Mouse (Mus musculus) CH12.LX (cell line): ENCODE measurements around the gene Myt1l. TPM values are rescaled to one million over a fixed set of nuclear protein-coding genes. Genes with fewer than 3 reads are reported as not detected.

Experiments
- DNase-seq: peaks from one replicate; pipeline ENCODE4 v3.0.0-alpha.2; 2013; ENCODE audit errors: extremely low read depth
- H3K27ac ChIP-seq: 2 replicates; pipeline ENCODE4 v1.5.1; 2012; ENCODE audit warnings: low read depth, mild to moderate bottlenecking, control low read depth, moderate library complexity; ENCODE audit not compliant: insufficient read depth
- H3K27me3 ChIP-seq: replicated peaks from 2 replicates; pipeline ENCODE3; 2012; ENCODE audit warnings: inconsistent platforms
- H3K36me3 ChIP-seq, 2 experiments: replicated peaks in 1 of 2; 2 replicates each; pipeline versions ENCODE3 to v1.6.1; 2012; ENCODE audit warnings: inconsistent platforms in 1 of 2, low read length in 1 of 2, mild to moderate bottlenecking in 1 of 2, mixed read lengths in 1 of 2, moderate library complexity in 1 of 2; ENCODE audit not compliant: control insufficient read depth in 1 of 2, insufficient read depth in 1 of 2
- H3K4me1 ChIP-seq, 2 experiments: 2 replicates each; pipeline ENCODE4 v1.6.1; 2012; ENCODE audit warnings: inconsistent platforms in 1 of 2, moderate library complexity in 1 of 2; ENCODE audit not compliant: insufficient read depth in 2 of 2, control insufficient read depth in 1 of 2
- H3K4me2 ChIP-seq: 2 replicates; pipeline ENCODE4 v1.6.1; 2012; ENCODE audit warnings: low read depth, mild to moderate bottlenecking, control low read depth; ENCODE audit not compliant: poor library complexity, insufficient read depth, severe bottlenecking
- H3K4me3 ChIP-seq, 3 experiments: fragments of 150-350 bp in 1 of 3; sonication (generic) in 1 of 3; replicated peaks in 1 of 3; 2 replicates each; pipeline versions ENCODE3 to v1.5.1; 2011 to 2012; ENCODE audit warnings: low read depth in 2 of 3, low read length in 2 of 3, mild to moderate bottlenecking in 2 of 3, moderate library complexity in 2 of 3, control low read depth in 1 of 3, improper control_type of control experiment in 1 of 3, inconsistent platforms in 1 of 3, mixed read lengths in 1 of 3; ENCODE audit not compliant: poor library complexity in 1 of 3
- H3K79me2 ChIP-seq: replicated peaks from 2 replicates; pipeline ENCODE4 v1.6.1; 2012; ENCODE audit warnings: mild to moderate bottlenecking, moderate library complexity; ENCODE audit not compliant: control insufficient read depth, poor library complexity, insufficient read depth, severe bottlenecking; ENCODE audit errors: extremely low read depth
- H3K9ac ChIP-seq: 2 replicates; pipeline ENCODE4 v1.6.1; 2012; ENCODE audit warnings: low read depth, mild to moderate bottlenecking, control low read depth, moderate library complexity; ENCODE audit not compliant: insufficient read depth
- H3K9me3 ChIP-seq: replicated peaks from 2 replicates; pipeline ENCODE3; 2012; ENCODE audit warnings: low read length, inconsistent platforms, mixed read lengths
- CHD1 ChIP-seq: IDR thresholded peaks from 2 replicates; pipeline ENCODE4 v1.6.1; 2012; ENCODE audit warnings: low read depth, low read length, improper control_type of control experiment, inconsistent platforms
- CTCF ChIP-seq, 2 experiments: IDR thresholded peaks in 1 of 2; conservative IDR thresholded peaks in 1 of 2; 2 replicates each; pipeline ENCODE4 v1.5.1; 2011 to 2012; ENCODE audit warnings: low read depth in 2 of 2, low read length in 2 of 2, improper control_type of control experiment in 1 of 2, inconsistent platforms in 1 of 2, mild to moderate bottlenecking in 1 of 2, moderate library complexity in 1 of 2
- E2F4 ChIP-seq: IDR thresholded peaks from 2 replicates; pipeline ENCODE4 v1.6.1; 2011; ENCODE audit warnings: low read depth, low read length, improper control_type of control experiment; ENCODE audit not compliant: insufficient replicate concordance
- EP300 ChIP-seq: IDR thresholded peaks from 2 replicates; pipeline ENCODE4 v1.6.1; 2011; ENCODE audit warnings: low read length, improper control_type of control experiment
- GABPA ChIP-seq: IDR thresholded peaks from 2 replicates; pipeline ENCODE4 v1.6.1; 2012; ENCODE audit warnings: low read depth, low read length, improper control_type of control experiment, inconsistent platforms; ENCODE audit not compliant: insufficient replicate concordance
- JUN ChIP-seq: IDR thresholded peaks from 2 replicates; pipeline ENCODE4 v1.6.1; 2011; ENCODE audit warnings: low read depth, mild to moderate bottlenecking, low read length, improper control_type of control experiment, moderate library complexity; ENCODE audit not compliant: insufficient read depth
- JUND ChIP-seq: conservative IDR thresholded peaks from 2 replicates; pipeline ENCODE4 v1.6.1; 2011; ENCODE audit warnings: low read depth, low read length, improper control_type of control experiment
- KAT2A ChIP-seq: IDR thresholded peaks from 2 replicates; pipeline ENCODE4 v1.6.1; 2012; ENCODE audit warnings: low read length, improper control_type of control experiment, inconsistent platforms; ENCODE audit not compliant: insufficient replicate concordance
- MAFK ChIP-seq: IDR thresholded peaks from 2 replicates; pipeline ENCODE4 v1.6.1; 2011; ENCODE audit warnings: low read length, improper control_type of control experiment; ENCODE audit not compliant: insufficient replicate concordance
- MAX ChIP-seq: IDR thresholded peaks from 2 replicates; pipeline ENCODE4 v1.6.1; 2011; ENCODE audit warnings: low read length, improper control_type of control experiment
- MAZ ChIP-seq: IDR thresholded peaks from 2 replicates; pipeline ENCODE4 v1.6.1; 2012; ENCODE audit warnings: low read depth, mild to moderate bottlenecking, inconsistent platforms, low read length, improper control_type of control experiment, moderate library complexity
- MXI1 ChIP-seq: IDR thresholded peaks from 2 replicates; pipeline ENCODE4 v1.6.1; 2011; ENCODE audit warnings: mild to moderate bottlenecking, low read depth, low read length, improper control_type of control experiment
- MYC ChIP-seq: IDR thresholded peaks from 2 replicates; pipeline ENCODE4 v1.6.1; 2011; ENCODE audit warnings: low read depth, mild to moderate bottlenecking, improper control_type of control experiment, low read length
- NRF1 ChIP-seq: IDR thresholded peaks from 2 replicates; pipeline ENCODE4 v1.6.1; 2014; ENCODE audit warnings: low read depth, mild to moderate bottlenecking, inconsistent platforms, low read length, improper control_type of control experiment, moderate library complexity
- PAX5 ChIP-seq: IDR thresholded peaks from 2 replicates; pipeline ENCODE4 v1.6.1; 2012; ENCODE audit warnings: low read length, inconsistent platforms, mixed read lengths
- POLR2A ChIP-seq: IDR thresholded peaks from 2 replicates; pipeline ENCODE4 v1.6.1; 2011; ENCODE audit warnings: low read depth, mild to moderate bottlenecking, improper control_type of control experiment, low read length
- RAD21 ChIP-seq: IDR thresholded peaks from 2 replicates; pipeline ENCODE4 v1.6.1; 2011; ENCODE audit warnings: low read depth, mild to moderate bottlenecking, low read length, improper control_type of control experiment, moderate library complexity
- RCOR1 ChIP-seq: conservative IDR thresholded peaks from 2 replicates; pipeline ENCODE4 v1.6.1; 2012; ENCODE audit warnings: low read depth, mild to moderate bottlenecking, inconsistent platforms, low read length, improper control_type of control experiment
- SMC3 ChIP-seq: IDR thresholded peaks from 2 replicates; pipeline ENCODE4 v1.6.1; 2011; ENCODE audit warnings: low read depth, low read length, improper control_type of control experiment
- USF2 ChIP-seq: conservative IDR thresholded peaks from 2 replicates; pipeline ENCODE4 v1.6.1; 2011; ENCODE audit warnings: low read depth, low read length, improper control_type of control experiment
- ZKSCAN1 ChIP-seq: IDR thresholded peaks from 2 replicates; pipeline ENCODE4 v1.6.1; 2012; ENCODE audit warnings: low read depth, inconsistent platforms, low read length, improper control_type of control experiment, borderline replicate concordance
- ZMIZ1 ChIP-seq: IDR thresholded peaks from 2 replicates; pipeline ENCODE4 v1.6.1; 2012; ENCODE audit warnings: low read depth, mild to moderate bottlenecking, inconsistent platforms, low read length, improper control_type of control experiment
- dilution Hi-C: fragments of 300-500 bp; cut with MboI; formaldehyde crosslinking; loops from 2 replicates; pipeline ENCODE4 v1.14.3; 2020; ENCODE audit warnings: low sequenced_read_pairs; ENCODE audit not compliant: extremely low pct_unique_long_range_greater_than_20kb, extremely low pct_ligation_motif_present
- in situ Hi-C: fragments of 300-500 bp; cut with MboI; formaldehyde crosslinking; loops from 3 replicates; pipeline ENCODE4 v1.14.3; 2019; ENCODE audit warnings: low sequenced_read_pairs, low pct_ligation_motif_present, low pct_unique_long_range_greater_than_20kb, mixed read lengths
- polyA plus RNA-seq: library from polyadenylated mRNA; unstranded; fragments of >175 nt; gene quantifications from 2 replicates; pipeline ENCODE4 v1.2.1, GENCODE M21; 2012; ENCODE audit warnings: low read depth; ENCODE audit not compliant: insufficient read length
- total RNA-seq, 2 experiments: library from RNA; depleted of rRNA; stranded (reverse); fragments of 300-350 nt in 1 of 2; fragments of >200 nt in 1 of 2; gene quantifications; 2 replicates each; pipeline ENCODE4 v1.2.3; 2012 to 2014

The Myt1l gene
- total and polyA plus RNA-seq, 3 experiments: 0.31 to 1.1 TPM; not detected in 1

DNA sequence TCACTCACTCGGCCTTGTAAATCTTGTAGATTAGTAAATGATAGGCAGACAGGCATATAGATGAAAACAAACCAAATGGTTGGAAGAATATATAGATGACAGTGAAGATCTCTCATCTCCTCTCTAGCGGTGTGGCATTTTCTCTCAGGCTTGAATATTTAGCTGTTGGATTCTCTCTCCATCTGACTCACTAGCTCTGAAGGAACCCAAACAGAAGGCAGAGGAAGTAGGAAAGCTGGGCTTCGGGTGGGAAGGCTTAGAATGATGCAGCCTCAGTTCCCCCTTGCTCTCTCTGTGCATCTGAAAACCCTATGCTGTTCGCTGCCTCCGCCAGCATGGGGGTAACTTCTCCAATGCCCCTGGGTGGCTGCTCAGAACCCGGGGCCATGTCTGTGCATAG, 78.0 kb downstream of the Myt1l start:
- Histone ChIP-seq H3K4me3 (no peak overlapping the region), H3K9ac (no peak overlapping the region), H3K36me3 (no peaks in the 10 kb centered on the region), H3K4me1 (no peaks in the 10 kb centered on the region), H3K79me2 (no peaks in the 10 kb centered on the region), H3K4me2 (no peak overlapping the region), H3K27me3 (no peaks in the 10 kb centered on the region), H3K27ac (no peak overlapping the region), H3K9me3 (no peaks in the 10 kb centered on the region)
- no peak for TF ChIP-seq USF2
- TF ChIP-seq RCOR1: no peak
- TF ChIP-seq MAFK: no peak
- no peak for TF ChIP-seq MXI1
- no peak for TF ChIP-seq ZMIZ1
- TF ChIP-seq JUND: no peak
- no peak for TF ChIP-seq E2F4
- TF ChIP-seq MAX: no peak
- no peak for TF ChIP-seq KAT2A
- DNase-seq: no peak
- dilution Hi-C loops: no loop called here
- in situ Hi-C loops: no loop called here

DNA sequence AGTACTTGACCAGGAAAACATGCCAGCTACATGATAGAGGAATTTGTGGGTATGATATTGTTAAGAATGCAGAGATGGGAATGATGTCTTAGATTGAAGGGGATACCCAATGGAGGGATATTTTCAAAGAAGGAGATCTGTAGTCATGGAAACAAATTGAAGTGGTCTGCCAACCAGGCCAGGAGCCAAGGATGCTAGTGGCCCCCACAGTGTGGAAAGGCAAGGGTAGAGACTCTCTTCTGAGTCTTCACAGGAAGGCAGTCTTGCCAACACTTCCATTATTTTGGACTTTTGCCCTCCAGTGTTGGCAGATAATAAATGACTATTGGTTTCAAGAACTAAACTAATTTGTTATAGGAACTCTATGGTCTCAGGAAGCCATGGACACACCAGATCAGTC, 89.6 kb downstream of the Myt1l start:
- Histone ChIP-seq H3K4me1 (no peaks in the 10 kb centered on the region), H3K4me3 (no peak overlapping the region), H3K4me2 (no peak overlapping the region), H3K27ac (no peak overlapping the region), H3K36me3 (no peaks in the 10 kb centered on the region), H3K27me3 (no peaks in the 10 kb centered on the region), H3K9me3 (no peaks in the 10 kb centered on the region), H3K9ac (no peak overlapping the region), H3K79me2 (no peaks in the 10 kb centered on the region)
- in situ Hi-C loops (no loop called here), dilution Hi-C loops (no loop called here)
- TF ChIP-seq EP300: no peak
- TF ChIP-seq E2F4: no peak
- DNase-seq: no peak

- Histone ChIP-seq H3K4me2 (peak overlapping the region; percentile 50), H3K9me3 (no peaks in the 10 kb centered on the region), H3K27me3 (no peaks in the 10 kb centered on the region), H3K79me2 (no peaks in the 10 kb centered on the region), H3K36me3 (no peaks in the 10 kb centered on the region), H3K4me3 (no peak overlapping the region), H3K27ac (no peak overlapping the region), H3K4me1 (no peaks in the 10 kb centered on the region), H3K9ac (no peak overlapping the region)
- TF ChIP-seq POLR2A: no peak
- TF ChIP-seq RCOR1: no peak
- TF ChIP-seq E2F4: no peak
- no peak for TF ChIP-seq GABPA
- TF ChIP-seq CTCF (conservative IDR thresholded peaks at IDR 0.05 in 1 of 2, IDR thresholded peaks at IDR 0.05 in 1 of 2; ENCODE audit: low read depth in 2 of 2, low read length in 2 of 2): no peak
- TF ChIP-seq CHD1: no peak
- TF ChIP-seq RAD21: no peak
- TF ChIP-seq PAX5: no peak
- TF ChIP-seq NRF1: no peak
- no peak for TF ChIP-seq USF2
- no peak for TF ChIP-seq MYC
- TF ChIP-seq MXI1: no peak
- TF ChIP-seq MAZ: no peak
- TF ChIP-seq ZKSCAN1: no peak
- TF ChIP-seq SMC3: no peak
- TF ChIP-seq JUN: no peak
- no peak for TF ChIP-seq JUND
- no peak for TF ChIP-seq EP300
- no peak for TF ChIP-seq KAT2A
- DNase-seq: no peak
- dilution Hi-C loops: no loop called here
- in situ Hi-C loops: no loop called here
Observed at GRCm38 (mm10) chr12:29621530-29621929, 93.3 kb downstream of the Myt1l start.
